Mouse (Mus musculus) adipose tissue, adult 10 weeks (tissue): ENCODE data around the gene Gnb2. TPM values are rescaled to one million over a fixed set of nuclear protein-coding genes. Genes with fewer than 3 reads are reported as not detected.

Experiments used
- polyA plus RNA-seq: library from polyadenylated mRNA; stranded (reverse); fragments of 350-450 nt; fragmentation: Illumina TruSeq; extraction: RNeasy Lipid Tissue Mini Kit (QIAGEN cat#74804); gene quantifications from one replicate; pipeline ENCODE4 v1.2.3, GENCODE M21; 2014; ENCODE audit warnings: low read depth, low replicate concordance

The Gnb2 gene
- 338 TPM for polyA plus RNA-seq

GRCm38 (mm10) chr5:137533117-137533827, at the start of gene Gnb2, which contains the start of gene Epo:
TSS of gene Gnb2 (minus strand) at chr5:137533510.
TSS of gene Epo (minus strand) at chr5:137533242.

DNA sequence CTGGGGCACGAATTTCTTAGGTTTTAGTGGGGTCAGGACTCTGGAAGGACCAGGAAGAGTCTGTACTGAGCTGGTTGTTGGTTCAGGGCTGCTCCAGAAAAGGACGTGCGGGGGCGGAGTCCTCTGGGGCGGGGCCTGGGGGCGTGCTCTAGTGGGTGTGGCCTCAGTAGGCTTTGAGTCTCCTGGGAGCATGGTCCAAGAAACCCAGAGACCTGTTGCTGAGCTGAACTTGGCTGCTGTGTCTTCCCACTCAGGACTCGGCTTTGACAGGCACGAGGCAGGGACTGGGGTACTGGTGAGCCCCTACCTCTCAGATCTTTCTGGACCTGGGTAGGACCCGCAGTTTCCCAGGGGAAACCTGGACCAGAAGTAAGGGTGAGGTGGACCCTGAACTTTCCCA, 36.4 kb upstream of the Gnb2 start, which contains the start of gene Tfr2:
Gene Tfr2 (plus strand): TSS at position 176 of the 400 bp plus-strand sequence.

DNA sequence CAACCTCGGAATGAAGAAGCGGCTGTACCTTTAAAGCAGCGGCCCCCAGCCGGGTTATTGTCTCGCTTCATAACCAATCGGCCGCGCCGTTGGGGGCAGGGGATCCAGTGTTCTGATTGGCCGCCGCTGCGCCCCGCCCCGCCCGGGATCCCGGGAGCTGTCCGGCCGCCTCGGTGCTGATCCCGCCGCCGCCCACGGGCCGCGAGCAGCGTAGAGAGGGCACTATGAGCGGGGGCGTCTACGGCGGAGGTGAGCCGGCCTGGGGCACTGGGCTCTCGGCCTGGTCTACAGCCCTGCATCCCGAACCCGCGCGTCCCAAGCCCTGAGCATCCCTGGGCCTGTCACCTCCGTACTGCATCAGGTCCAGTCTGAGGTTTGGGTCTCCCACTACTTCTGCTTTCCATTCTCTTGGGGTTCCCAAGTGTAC, 20.1 kb upstream of the Gnb2 start, which contains the start of gene Actl6b:
Gene Actl6b (plus strand): TSS at position 107 of the 427 bp plus-strand sequence.

DNA sequence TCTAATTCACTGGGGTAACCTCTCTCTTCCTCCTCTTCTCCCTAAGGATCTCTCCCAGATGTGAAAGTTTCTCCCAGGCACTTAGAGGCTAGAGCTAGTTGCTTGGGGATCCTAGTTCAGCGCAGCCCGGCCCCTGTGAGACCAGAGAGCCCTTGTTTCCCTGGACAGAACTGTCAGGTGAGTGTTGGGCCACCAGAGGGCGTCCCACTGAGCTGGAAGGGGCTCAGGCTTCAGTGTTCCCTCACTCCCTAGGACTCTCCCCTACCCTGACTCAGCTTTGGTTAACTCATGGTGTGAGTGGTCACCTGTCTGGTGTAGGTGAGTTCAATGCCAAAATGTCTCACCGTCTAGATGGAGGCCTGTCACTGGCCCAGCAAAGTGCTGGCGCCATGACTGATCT, 14.9 kb downstream of the Gnb2 start, which contains the start of gene Gigyf1:
Gene Gigyf1 (plus strand): TSS at position 113 of the 400 bp plus-strand sequence.

GRCm38 (mm10) chr5:137501709-137502666, 31.3 kb downstream of the Gnb2 start, which contains the start of gene Pop7:
TSS of gene Pop7 (minus strand) at chr5:137502518.

Other genes starting within 250 kb of the Gnb2 start
- gene Ache, start 246.0 kb downstream of the Gnb2 start, polyA plus RNA-seq, result 0.71 TPM
- 9.6 TPM for gene Ufsp1, start 238.9 kb downstream of the Gnb2 start, polyA plus RNA-seq
- gene Srrt, start 225.8 kb downstream of the Gnb2 start, polyA plus RNA-seq, result 161 TPM
- gene Trip6, start 219.1 kb downstream of the Gnb2 start, polyA plus RNA-seq, result 35.0 TPM
- 15.5 TPM for gene Slc12a9, start 199.9 kb downstream of the Gnb2 start, polyA plus RNA-seq
- gene Ephb4, start 183.4 kb downstream of the Gnb2 start, polyA plus RNA-seq, result 15.4 TPM
- 0.25 TPM for gene Zan, start 56.4 kb downstream of the Gnb2 start, polyA plus RNA-seq
- 21.6 TPM for gene Pop7, start 31.0 kb downstream of the Gnb2 start, polyA plus RNA-seq
- 25.5 TPM for gene Gigyf1, start 15.0 kb downstream of the Gnb2 start, polyA plus RNA-seq
- gene Epo, start 268 bp downstream of the Gnb2 start, polyA plus RNA-seq, result not detected
- 0.53 TPM for gene Actl6b, start 20.0 kb upstream of the Gnb2 start, polyA plus RNA-seq
- gene Tfr2, start 36.3 kb upstream of the Gnb2 start, polyA plus RNA-seq, result 0.37 TPM
- 33.8 TPM for gene Mospd3, start 67.5 kb upstream of the Gnb2 start, polyA plus RNA-seq
- 77.7 TPM for gene Pcolce, start 80.3 kb upstream of the Gnb2 start, polyA plus RNA-seq
- 1.9 TPM for gene Fbxo24, start 95.5 kb upstream of the Gnb2 start, polyA plus RNA-seq
- gene Lrch4, start 95.6 kb upstream of the Gnb2 start, polyA plus RNA-seq, result 42.0 TPM
- gene Gm20605, start 95.7 kb upstream of the Gnb2 start, polyA plus RNA-seq, result 19.6 TPM
- 18.4 TPM for gene Sap25, start 107.8 kb upstream of the Gnb2 start, polyA plus RNA-seq
- 15.2 TPM for gene Irs3, start 112.2 kb upstream of the Gnb2 start, polyA plus RNA-seq
- gene Agfg2, start 151.2 kb upstream of the Gnb2 start, polyA plus RNA-seq, result 32.8 TPM
- gene Nyap1, start 208.1 kb upstream of the Gnb2 start, polyA plus RNA-seq, result 3.1 TPM
- gene Tsc22d4, start 212.2 kb upstream of the Gnb2 start, polyA plus RNA-seq, result 187 TPM
- 12.7 TPM for gene Ppp1r35, start 245.3 kb upstream of the Gnb2 start, polyA plus RNA-seq